Mouse (Mus musculus) T-helper 17 cell (primary cell): Measurements from ENCODE around the gene Wdr74.
"Not testable (repeated sequence)": the region's sequence is repeated elsewhere in the genome, so short reads cannot be mapped to it uniquely, and the experiment has no call there.

ENCODE experiments used
- in situ Hi-C, 2 experiments: fragments of 300-600 bp; cut with MboI, MseI; formaldehyde crosslinking; loops; 1 replicate in 1 of 2; 2 replicates in 1 of 2; pipeline ENCODE4 v1.15.1; 2025; ENCODE audit warnings: high pct_unique_total_duplicates in 2 of 2

Gene Wdr74

DNA sequence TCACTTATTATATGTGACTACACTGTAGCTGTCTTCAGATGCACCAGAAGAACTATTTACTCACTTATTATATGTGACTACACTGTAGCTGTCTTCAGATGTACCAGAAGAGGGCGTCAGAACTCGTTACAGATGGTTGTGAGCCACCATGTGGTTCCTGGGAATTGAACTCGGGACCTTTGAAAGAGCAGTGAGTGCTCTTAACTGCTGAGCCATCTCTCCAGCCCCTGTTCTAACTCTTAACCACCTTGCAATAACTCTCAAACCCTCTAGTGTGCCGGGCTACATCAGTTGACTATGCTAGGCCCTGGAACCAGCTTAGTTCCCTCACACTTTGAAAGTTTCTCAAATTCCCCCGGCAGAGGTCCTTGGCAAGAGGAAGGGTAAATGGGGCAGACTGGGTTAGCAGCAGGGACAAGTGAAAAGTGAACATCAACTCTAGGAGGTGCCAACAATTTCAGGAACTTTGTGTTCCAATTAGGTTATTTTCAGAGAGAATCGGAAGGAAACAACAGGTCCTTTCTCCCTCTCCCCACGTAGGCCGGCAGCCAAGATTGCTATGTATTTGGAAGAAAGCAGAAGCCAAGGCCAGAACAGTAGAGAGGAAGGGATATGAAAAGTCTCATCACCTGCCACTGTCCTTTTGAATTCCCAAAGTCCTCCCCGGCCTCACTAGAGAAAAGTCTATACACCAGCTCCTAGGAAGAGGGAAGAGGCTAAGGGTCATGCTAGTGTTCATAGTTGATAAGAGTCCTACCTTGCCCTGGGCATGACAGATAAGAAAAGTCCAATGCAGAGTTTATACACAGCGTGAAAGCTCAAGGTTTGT lies 20.8 kb upstream of the Wdr74 start:
- in situ Hi-C loops: loop anchor here (10.0 to 25.0 kb wide), 3 partner anchors 1228 to 1270 kb away; partner anchors contain the start of genes Rtn3 (in 2 of the 2), Atl3 (in 1 of the 2) and Fth1 (in 1 of the 2)

DNA sequence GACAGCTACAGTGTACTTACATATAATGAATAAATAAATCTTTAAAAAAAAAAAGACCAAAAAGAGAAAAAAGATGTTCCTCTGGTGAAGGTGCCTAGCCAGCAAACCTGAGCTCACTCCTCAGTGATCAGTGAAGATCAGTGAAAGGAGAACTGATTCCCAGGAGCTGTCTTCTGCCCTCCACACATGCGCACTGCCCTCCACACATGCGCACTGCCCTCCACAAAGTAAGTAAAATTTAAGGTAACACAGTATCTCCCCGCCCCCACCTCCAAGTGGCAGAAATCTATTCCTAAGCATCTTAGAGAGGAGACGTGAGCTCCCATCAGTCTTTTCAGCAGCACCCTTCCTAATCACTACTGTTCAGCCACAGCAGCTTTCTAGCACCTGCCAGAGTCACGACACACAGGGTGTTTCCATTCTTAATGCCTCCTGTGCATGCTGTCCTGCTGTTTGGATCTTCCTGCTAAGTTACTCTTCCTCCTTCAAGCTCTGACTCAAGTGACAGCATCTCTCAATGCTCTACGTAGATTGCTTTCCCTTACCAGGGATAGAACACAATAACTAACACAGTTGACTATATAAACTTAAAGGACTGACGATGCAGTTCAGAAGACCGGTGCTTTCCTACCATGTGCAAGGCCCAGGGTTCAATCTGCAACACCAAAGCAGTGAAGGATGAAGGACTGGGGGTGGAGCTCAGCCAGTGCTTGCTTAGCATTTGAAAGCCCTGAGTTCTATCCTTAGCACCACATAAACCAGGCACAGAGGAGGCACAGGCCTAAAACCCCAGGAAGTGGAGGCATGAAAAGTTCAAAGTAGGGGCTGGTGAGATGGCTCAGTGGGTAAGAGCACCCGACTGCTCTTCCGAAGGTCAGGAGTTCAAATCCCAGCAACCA lies 19.5 kb upstream of the Wdr74 start:
- in situ Hi-C loops: loop anchor here (10.0 to 25.0 kb wide), 3 partner anchors 1229 to 1269 kb away; partner anchors contain the start of genes Rtn3 (in 2 of the 2), Atl3 (in 1 of the 2) and Fth1 (in 1 of the 2)

GRCm38 (mm10) chr19:8716767-8717475 lies 18.7 kb upstream of the Wdr74 start:
- in situ Hi-C loops: loop anchor here (10.0 to 25.0 kb wide), 3 partner anchors 1230 to 1268 kb away; partner anchors contain the start of genes Rtn3 (in 2 of the 2), Atl3 (in 1 of the 2) and Fth1 (in 1 of the 2)

DNA sequence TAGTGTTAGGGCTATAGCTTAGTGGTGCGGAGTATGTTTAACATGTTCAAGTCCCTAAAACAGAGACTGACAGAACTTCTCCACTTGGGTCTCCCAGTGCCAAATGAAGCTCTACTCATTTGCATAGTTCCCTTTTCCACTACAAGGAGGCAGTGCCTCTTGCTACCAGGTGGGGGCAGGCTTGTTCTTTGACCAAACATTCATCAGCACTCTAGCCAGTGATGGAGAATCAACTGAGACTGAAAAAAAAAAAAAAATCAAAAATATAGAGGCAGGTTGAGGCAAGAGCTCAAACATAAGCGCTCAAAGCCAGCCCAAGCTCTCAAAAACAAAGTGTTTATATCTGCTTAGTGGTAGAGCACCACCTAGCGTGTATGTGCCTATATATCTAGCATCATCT lies 17.3 kb upstream of the Wdr74 start:
- in situ Hi-C loops: loop anchor here (10.0 to 25.0 kb wide), 3 partner anchors 1231 to 1266 kb away; partner anchors contain the start of genes Rtn3 (in 2 of the 2), Atl3 (in 1 of the 2) and Fth1 (in 1 of the 2)

GRCm38 (mm10) chr19:8719037-8719436 lies 16.6 kb upstream of the Wdr74 start:
- in situ Hi-C loops: loop anchor here (10.0 to 25.0 kb wide), 3 partner anchors 1232 to 1266 kb away; partner anchors contain the start of genes Rtn3 (in 2 of the 2), Atl3 (in 1 of the 2) and Fth1 (in 1 of the 2)

DNA sequence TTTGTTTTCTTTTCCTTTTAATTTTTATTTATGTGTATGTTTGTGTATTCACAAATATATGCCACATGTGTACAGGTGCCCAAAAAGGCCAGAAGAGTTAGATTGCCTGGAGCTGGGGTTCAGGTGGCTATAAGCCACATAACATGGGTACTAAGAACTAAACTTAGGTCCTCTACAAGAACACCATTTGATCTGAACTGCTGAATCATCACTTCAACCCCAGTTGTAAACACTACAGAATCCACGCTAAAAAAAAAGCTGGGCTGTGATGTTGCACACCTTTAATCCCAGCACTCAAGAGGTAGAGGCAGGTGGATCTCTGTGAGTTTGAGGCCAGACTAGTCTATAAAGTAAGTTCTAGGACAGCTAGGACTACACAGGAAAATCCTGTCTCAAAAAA lies 14.2 kb upstream of the Wdr74 start:
- in situ Hi-C loops: loop anchor here in 1 of 2 experiments (25.0 kb wide), 1 partner anchor 1234 kb away; the partner anchor contains the start of genes Atl3 and Rtn3

DNA sequence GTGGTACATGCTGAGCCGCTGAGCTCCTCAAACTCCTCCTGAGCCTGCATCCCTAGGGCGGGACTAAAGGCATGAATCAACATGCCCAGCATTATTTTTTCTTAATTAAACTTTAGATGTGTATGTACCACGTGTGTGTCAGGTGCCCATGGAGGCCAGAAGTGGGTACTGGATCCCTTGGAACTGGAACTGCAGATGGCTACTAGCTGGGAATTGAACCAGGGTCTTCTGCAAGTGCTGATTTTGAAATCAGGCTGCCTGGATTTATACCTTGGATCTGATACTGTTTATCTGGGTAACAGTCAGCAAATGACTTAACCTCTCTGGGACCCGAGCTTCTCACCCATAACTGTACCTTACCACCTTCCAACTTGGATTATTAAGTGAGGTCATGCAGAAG lies 13.6 kb upstream of the Wdr74 start:
- in situ Hi-C loops: loop anchor here in 1 of 2 experiments (25.0 kb wide), 1 partner anchor 1235 kb away; the partner anchor contains the start of genes Atl3 and Rtn3

DNA sequence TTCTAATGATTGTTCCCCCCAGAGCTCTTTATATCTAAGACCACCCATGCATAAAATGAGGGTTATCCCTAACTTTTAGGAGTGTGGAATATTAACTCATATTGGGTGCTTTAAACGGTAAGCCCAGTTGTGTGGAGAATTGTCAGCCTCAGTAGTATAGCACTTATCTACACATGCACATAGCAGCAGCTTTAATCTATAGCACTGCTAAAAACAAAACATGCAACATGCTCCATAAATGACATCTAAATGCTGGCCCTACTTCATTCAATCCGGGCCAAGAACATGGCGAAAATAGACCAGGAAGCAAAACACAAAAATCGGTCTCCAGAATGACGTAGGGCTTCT lies 13.1 kb upstream of the Wdr74 start:
- in situ Hi-C loops: loop anchor here in 1 of 2 experiments (25.0 kb wide), 1 partner anchor 1235 kb away; the partner anchor contains the start of genes Atl3 and Rtn3

GRCm38 (mm10) chr19:8722907-8723573 lies 12.6 kb upstream of the Wdr74 start, which contains the start of gene Slc3a2:
Gene Slc3a2 (minus strand): TSS chr19:8723369.
- in situ Hi-C loops: loop anchor here in 1 of 2 experiments (25.0 kb wide), 1 partner anchor 1236 kb away; the partner anchor contains the start of genes Atl3 and Rtn3

- in situ Hi-C loops: loop anchor here in 1 of 2 experiments (25.0 kb wide), 1 partner anchor 1236 kb away; the partner anchor contains the start of genes Atl3 and Rtn3
Observed at GRCm38 (mm10) chr19:8723574-8724346, 11.9 kb upstream of the Wdr74 start.

GRCm38 (mm10) chr19:8724392-8724791 lies 11.2 kb upstream of the Wdr74 start:
- in situ Hi-C loops: loop anchor here in 1 of 2 experiments (25.0 kb wide), 1 partner anchor 1237 kb away; the partner anchor contains the start of genes Atl3 and Rtn3

GRCm38 (mm10) chr19:8725081-8725613 lies 10.5 kb upstream of the Wdr74 start:
- in situ Hi-C loops: no loop called here

DNA sequence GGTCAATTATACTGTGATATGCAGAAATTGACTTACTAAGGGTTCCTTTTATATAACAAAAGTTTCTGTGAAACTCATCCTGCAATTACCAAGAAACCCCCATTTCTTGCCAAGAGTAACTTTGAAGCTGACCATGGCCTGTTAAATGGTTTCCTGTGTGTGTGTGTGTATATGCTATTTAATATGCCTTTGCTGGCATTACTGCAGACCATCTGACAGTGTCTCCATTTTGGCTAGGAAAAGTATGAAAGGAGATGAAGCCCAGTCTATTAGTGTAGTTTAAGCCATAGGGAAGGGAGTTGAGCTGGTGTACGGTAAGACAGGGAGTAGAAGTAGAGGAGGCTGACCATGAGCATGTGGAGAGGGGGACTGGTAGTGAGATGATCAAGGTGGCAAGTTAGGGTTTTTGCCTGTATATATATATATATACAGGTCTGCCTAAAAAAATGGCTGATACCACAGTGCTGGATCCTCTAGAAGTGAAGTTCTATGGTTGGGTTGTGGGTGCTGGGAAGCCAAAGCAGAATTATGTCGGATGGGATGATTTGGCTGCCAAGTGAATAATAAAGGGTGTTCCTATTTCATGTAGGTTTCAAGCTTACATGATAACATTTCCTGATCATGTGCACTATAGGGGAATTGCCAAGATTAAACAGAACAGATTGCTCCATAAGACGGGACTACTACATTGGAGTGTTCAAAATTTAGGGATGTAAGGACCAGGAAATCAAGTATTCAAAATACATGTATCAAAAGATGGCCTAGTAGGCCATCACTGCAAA lies 8.8 kb upstream of the Wdr74 start:
- in situ Hi-C loops: no loop called here

DNA sequence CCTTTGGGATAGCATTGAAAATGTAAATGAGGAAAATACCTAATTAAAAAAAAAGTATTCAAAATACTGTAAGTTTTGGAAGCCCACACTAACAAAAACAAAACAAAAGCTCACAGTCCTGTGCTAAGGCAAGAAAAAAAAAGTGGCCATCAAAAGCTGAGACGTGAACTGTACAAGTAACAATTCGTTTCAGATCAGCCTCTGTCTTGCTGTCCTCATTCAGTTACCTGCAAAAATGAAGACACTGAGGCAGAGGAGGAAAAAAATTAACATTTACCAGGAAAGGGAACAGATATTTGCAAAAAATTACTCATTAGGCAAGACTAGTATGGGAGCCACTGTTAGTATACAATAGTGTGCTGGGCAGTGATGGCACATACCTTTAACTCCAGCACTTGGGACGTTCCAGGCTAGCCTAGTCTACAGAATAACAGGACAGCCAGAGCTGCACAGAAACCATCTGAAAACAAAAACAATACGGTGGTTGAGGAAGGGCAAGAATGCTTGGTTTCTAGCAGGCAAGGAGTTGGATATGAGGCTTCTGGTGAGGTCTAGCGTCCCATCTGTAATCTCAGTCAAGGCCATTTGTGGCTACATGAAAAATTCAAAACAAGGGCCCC lies 8.0 kb upstream of the Wdr74 start:
- in situ Hi-C loops: no loop called here

- in situ Hi-C loops: not testable (repeated sequence)
Observed at GRCm38 (mm10) chr19:8728335-8729099, 7.1 kb upstream of the Wdr74 start.

DNA sequence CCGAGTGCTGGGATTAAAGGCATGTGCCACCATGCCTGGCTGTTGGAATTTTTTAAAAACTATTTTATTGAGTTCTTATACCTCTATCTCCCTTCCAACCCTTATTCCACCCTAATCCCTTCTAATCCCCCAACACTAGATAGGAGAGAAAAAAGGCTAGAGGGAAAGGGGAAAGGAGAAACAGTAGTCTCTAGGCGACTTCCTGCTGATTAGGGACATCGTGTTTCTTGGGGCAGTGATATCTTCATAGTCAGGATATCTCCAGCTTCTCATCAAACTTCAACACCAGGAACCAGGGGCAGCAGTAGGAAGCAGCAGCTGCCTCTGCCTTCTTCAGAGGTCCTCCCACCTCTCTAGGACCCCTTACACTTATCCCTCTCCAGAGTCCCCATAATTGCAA lies 1.3 kb upstream of the Wdr74 start:
- in situ Hi-C loops: no loop called here

- in situ Hi-C loops: no loop called here
Observed at GRCm38 (mm10) chr19:8736160-8736467, 487 bp downstream of the Wdr74 start.
